Mouse (Mus musculus) forebrain, embryonic 10.5 days (tissue): ENCODE measurements around the gene Cntn4. TPM values are rescaled to one million over a fixed set of nuclear protein-coding genes. Genes with fewer than 3 reads are reported as not detected.

Experiments
- DNase-seq: peaks from one replicate; pipeline ENCODE4 v3.0.0-alpha.2; 2017; ENCODE audit warnings: low spot score; ENCODE audit errors: extremely low spot score
- H3K27ac ChIP-seq: fragments of 300-500 bp; sonication (generic); 2 replicates; pipeline ENCODE4 v1.5.1; 2016; ENCODE audit warnings: mild to moderate bottlenecking
- H3K27me3 ChIP-seq: fragments of 300-500 bp; sonication (generic); 2 replicates; pipeline ENCODE4 v1.6.1; 2016; ENCODE audit warnings: mild to moderate bottlenecking; ENCODE audit not compliant: poor library complexity, severe bottlenecking
- H3K36me3 ChIP-seq: fragments of 300-500 bp; sonication (generic); replicated peaks from 2 replicates; pipeline ENCODE4 v1.6.1; 2016; ENCODE audit warnings: mild to moderate bottlenecking, moderate library complexity
- H3K4me1 ChIP-seq: fragments of 300-500 bp; sonication (generic); 2 replicates; pipeline ENCODE4 v1.6.1; 2016
- H3K4me3 ChIP-seq: fragments of 300-500 bp; sonication (generic); 2 replicates; pipeline ENCODE4 v1.5.1; 2016; ENCODE audit warnings: mild to moderate bottlenecking, moderate library complexity
- H3K9me3 ChIP-seq: fragments of 300-500 bp; sonication (generic); 2 replicates; pipeline ENCODE4 v1.6.1; 2016; ENCODE audit warnings: mild to moderate bottlenecking, moderate library complexity
- WGBS: fragments of 180-500 bp; shearing (Covaris S2); methylation state at CpG from one replicate; pipeline ENCODE4 v1.1.7; 2016; 5-methylcytosine and 5-hydroxymethylcytosine counted together
- polyA plus RNA-seq: library from polyadenylated mRNA; unstranded; fragments of >200 nt; fragmentation: Nextera tagmentation; extraction: Ambion mirVana; gene quantifications from 2 replicates; pipeline ENCODE4 v1.2.1, GENCODE M21; 2016

Cntn4 gene
- polyA plus RNA-seq = 0.12 and 0.16 TPM in 2 replicates

- Histone ChIP-seq H3K27me3 (peaks cover 66% of the 10 kb centered on the region), H3K36me3 (no peaks in the 10 kb centered on the region), H3K9me3 (no peaks in the 10 kb centered on the region), H3K4me1 (peaks cover 26% of the 10 kb centered on the region), H3K4me3 (peak within 1 kb of the TSS; percentile 58), H3K27ac (no peak within 1 kb of the TSS)
- DNase-seq = peak; percentile 34
- 1% methylated on average over 40 of the region's 40 CpGs for WGBS
Measured at GRCm38 (mm10) chr6:105677149-105678031, at the start of gene Cntn4. Gene Cntn4 (plus strand): TSS chr6:105677660.

GRCm38 (mm10) chr6:105674276-105674675, 3.2 kb upstream of the Cntn4 start:
- Histone ChIP-seq H3K4me1 (peaks cover 25% of the 10 kb centered on the region), H3K4me3 (no peak overlapping the region), H3K27me3 (peaks cover 44% of the 10 kb centered on the region), H3K27ac (no peak overlapping the region), H3K9me3 (no peaks in the 10 kb centered on the region), H3K36me3 (no peaks in the 10 kb centered on the region)
- 84% methylated on average over 4 of the region's 4 CpGs for WGBS
- no peak for DNase-seq

GRCm38 (mm10) chr6:105675099-105675498, 2.4 kb upstream of the Cntn4 start:
- peaks cover 52% of the 10 kb centered on the region for H3K27me3 ChIP-seq
- H3K9me3 ChIP-seq = no peaks in the 10 kb centered on the region
- WGBS = 41% methylated on average over 3 of the region's 3 CpGs
- peaks cover 26% of the 10 kb centered on the region for H3K4me1 ChIP-seq
- H3K27ac ChIP-seq = no peak overlapping the region
- H3K4me3 ChIP-seq = no peak overlapping the region
- no peaks in the 10 kb centered on the region for H3K36me3 ChIP-seq
- DNase-seq = no peak

GRCm38 (mm10) chr6:105676637-105677036, 823 bp upstream of the Cntn4 start:
- Histone ChIP-seq H3K27me3 (peaks cover 66% of the 10 kb centered on the region), H3K9me3 (no peaks in the 10 kb centered on the region), H3K36me3 (no peaks in the 10 kb centered on the region), H3K4me3 (peak overlapping the region; percentile 58), H3K27ac (no peak overlapping the region), H3K4me1 (peaks cover 26% of the 10 kb centered on the region)
- DNase-seq = no peak
- WGBS = 23% methylated on average over 5 of the region's 5 CpGs

GRCm38 (mm10) chr6:105678778-105679177, 1.3 kb downstream of the Cntn4 start:
- Histone ChIP-seq H3K4me3 (no peak overlapping the region), H3K4me1 (peaks cover 26% of the 10 kb centered on the region), H3K9me3 (no peaks in the 10 kb centered on the region), H3K27me3 (peaks cover 66% of the 10 kb centered on the region), H3K27ac (no peak overlapping the region), H3K36me3 (no peaks in the 10 kb centered on the region)
- DNase-seq = no peak
- WGBS = 7% methylated on average over 5 of the region's 5 CpGs

GRCm38 (mm10) chr6:105681496-105681895, 4.0 kb downstream of the Cntn4 start:
- Histone ChIP-seq H3K4me1 (peaks cover 26% of the 10 kb centered on the region), H3K9me3 (no peaks in the 10 kb centered on the region), H3K27me3 (peaks cover 50% of the 10 kb centered on the region), H3K4me3 (no peak overlapping the region), H3K27ac (no peak overlapping the region), H3K36me3 (no peaks in the 10 kb centered on the region)
- DNase-seq = no peak
- WGBS = 52% methylated on average over 2 of the region's 2 CpGs

GRCm38 (mm10) chr6:105683251-105683650, 5.8 kb downstream of the Cntn4 start:
- H3K27me3 ChIP-seq = peaks cover 32% of the 10 kb centered on the region
- H3K4me3 ChIP-seq = no peak overlapping the region
- no peak for DNase-seq
- H3K27ac ChIP-seq = no peak overlapping the region
- H3K9me3 ChIP-seq = no peaks in the 10 kb centered on the region
- WGBS = 84% methylated on average over 5 of the region's 5 CpGs
- H3K36me3 ChIP-seq = no peaks in the 10 kb centered on the region
- H3K4me1 ChIP-seq = peaks cover 11% of the 10 kb centered on the region; the same call in 1 of the 2 replicates

- no peak for DNase-seq
- 67% methylated on average over 4 of the region's 4 CpGs for WGBS
- H3K9me3 ChIP-seq = no peaks in the 10 kb centered on the region
Measured at GRCm38 (mm10) chr6:105684123-105684522, 6.7 kb downstream of the Cntn4 start.

GRCm38 (mm10) chr6:105688195-105688594, 10.7 kb downstream of the Cntn4 start:
- no peak overlapping the region for H3K27ac ChIP-seq
- no peaks in the 10 kb centered on the region for H3K27me3 ChIP-seq
- DNase-seq = no peak

More at GRCm38 (mm10) chr6:105684123-105684522, 6.7 kb downstream of the Cntn4 start:
- Histone ChIP-seq H3K27ac (no peak overlapping the region), H3K4me1 (peaks cover 2% of the 10 kb centered on the region; the same call in 1 of the 2 replicates), H3K27me3 (peaks cover 24% of the 10 kb centered on the region), H3K4me3 (no peak overlapping the region), H3K36me3 (no peaks in the 10 kb centered on the region)

GRCm38 (mm10) chr6:105742026-105742425, 64.6 kb downstream of the Cntn4 start:
- H3K9me3 ChIP-seq = no peaks in the 10 kb centered on the region
- H3K27me3 ChIP-seq = no peaks in the 10 kb centered on the region
- no peak overlapping the region for H3K4me3 ChIP-seq
- DNase-seq = no peak
- H3K4me1 ChIP-seq = no peaks in the 10 kb centered on the region
- no peaks in the 10 kb centered on the region for H3K36me3 ChIP-seq
- no peak overlapping the region for H3K27ac ChIP-seq
- WGBS = 27% methylated on average over 6 of the region's 6 CpGs

More at GRCm38 (mm10) chr6:105688195-105688594, 10.7 kb downstream of the Cntn4 start:
- H3K9me3 ChIP-seq = no peaks in the 10 kb centered on the region
- no peaks in the 10 kb centered on the region for H3K4me1 ChIP-seq
- no peak overlapping the region for H3K4me3 ChIP-seq
- no peaks in the 10 kb centered on the region for H3K36me3 ChIP-seq

- 68% methylated on average over 1 of the region's 1 CpGs for WGBS
Measured at GRCm38 (mm10) chr6:105780616-105781015, 103.2 kb downstream of the Cntn4 start.

GRCm38 (mm10) chr6:105788462-105788861, 111.0 kb downstream of the Cntn4 start:
- 95% methylated on average over 2 of the region's 2 CpGs for WGBS
- no peak for DNase-seq
- H3K9me3 ChIP-seq = no peaks in the 10 kb centered on the region
- no peak overlapping the region for H3K27ac ChIP-seq
- no peaks in the 10 kb centered on the region for H3K27me3 ChIP-seq
- no peak overlapping the region for H3K4me3 ChIP-seq
- H3K36me3 ChIP-seq = no peaks in the 10 kb centered on the region
- no peaks in the 10 kb centered on the region for H3K4me1 ChIP-seq

More at GRCm38 (mm10) chr6:105780616-105781015, 103.2 kb downstream of the Cntn4 start:
- Histone ChIP-seq H3K4me3 (no peak overlapping the region), H3K27ac (no peak overlapping the region), H3K4me1 (no peaks in the 10 kb centered on the region), H3K27me3 (no peaks in the 10 kb centered on the region), H3K36me3 (no peaks in the 10 kb centered on the region), H3K9me3 (no peaks in the 10 kb centered on the region)
- DNase-seq = no peak

GRCm38 (mm10) chr6:105835099-105835498, 157.6 kb downstream of the Cntn4 start:
- H3K27me3 ChIP-seq = no peaks in the 10 kb centered on the region
- DNase-seq = no peak
- H3K36me3 ChIP-seq = no peaks in the 10 kb centered on the region

More at GRCm38 (mm10) chr6:105835099-105835498, 157.6 kb downstream of the Cntn4 start:
- Histone ChIP-seq H3K27ac (no peak overlapping the region), H3K9me3 (no peaks in the 10 kb centered on the region), H3K4me3 (no peak overlapping the region), H3K4me1 (no peaks in the 10 kb centered on the region)
